Mouse (Mus musculus) spleen, postnatal 4 days (tissue): ENCODE data around the gene Neurod4.

Experiments used
- DNase-seq, 2 experiments: peaks; one replicate each; pipeline ENCODE4 v3.0.0; 2022; ENCODE audit warnings: low spot score in 2 of 2

Neurod4 gene

GRCm38 (mm10) chr10:130238318-130239209 lies 41.5 kb downstream of the Neurod4 start:
- no peak for DNase-seq

DNA sequence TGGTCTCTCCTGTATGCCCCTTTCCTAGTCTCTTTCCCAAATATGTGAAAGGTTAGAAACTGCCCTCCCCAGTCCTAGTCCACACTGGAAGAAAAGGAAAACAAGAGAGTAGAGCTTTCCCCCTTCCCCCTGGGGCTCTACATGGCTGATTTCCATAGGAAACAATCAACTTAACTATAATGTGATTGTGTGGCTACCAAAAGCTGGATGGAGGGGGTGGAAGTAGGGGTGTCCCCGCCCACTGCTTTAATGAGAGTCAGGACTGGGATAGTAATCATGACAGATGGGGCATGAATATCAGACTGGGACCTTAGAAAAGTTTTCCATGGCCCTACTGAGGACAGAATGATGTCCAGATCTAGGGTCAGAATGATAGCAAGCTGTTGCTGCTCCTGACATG lies 45.5 kb downstream of the Neurod4 start:
- DNase-seq: no peak

- no peak for DNase-seq
These were observed 47.9 kb downstream of the Neurod4 start for GRCm38 (mm10) chr10:130232117-130232516.

GRCm38 (mm10) chr10:130229584-130229983 lies 50.5 kb downstream of the Neurod4 start:
- no peak for DNase-seq

DNA sequence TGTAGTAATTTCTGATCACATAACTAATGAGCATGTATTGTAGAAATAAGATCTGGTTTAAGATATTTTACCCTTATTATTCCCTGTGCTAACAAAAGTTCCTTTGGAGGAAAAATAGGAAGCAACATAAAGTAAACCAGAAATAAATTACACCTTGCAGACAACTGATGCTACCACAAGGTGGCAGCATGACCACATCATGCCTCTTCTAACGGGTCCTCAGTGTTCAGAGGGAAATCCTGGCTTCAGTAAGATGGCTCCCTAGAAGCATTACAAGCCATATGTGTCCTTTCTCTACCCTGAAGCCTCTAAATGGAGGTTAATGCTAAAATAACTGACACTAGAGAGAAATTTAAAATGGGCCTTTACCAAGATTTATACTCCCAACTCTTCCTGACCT lies 51.8 kb downstream of the Neurod4 start:
- peak in 1 of 2 experiments; percentile 64 for DNase-seq

- DNase-seq: no peak
These were observed 55.0 kb downstream of the Neurod4 start for GRCm38 (mm10) chr10:130225034-130225433.
